Mouse (Mus musculus) brain, adult 2 months (tissue): ENCODE measurements at regions not wholly inside any gene's neighbourhood (a gene's known extent, or its start where the extent isn't known, plus 50 kb on each side); places are given as distances from the start of the nearest gene placed in this dataset.
"Not testable (repeated sequence)": the region's sequence is repeated elsewhere in the genome, so short reads cannot be mapped to it uniquely, and the experiment has no call there.

Experiments
- DNase-seq: peaks from one replicate; pipeline ENCODE4 v3.0.0; 2011; ENCODE audit warnings: low read depth, low spot score

DNA sequence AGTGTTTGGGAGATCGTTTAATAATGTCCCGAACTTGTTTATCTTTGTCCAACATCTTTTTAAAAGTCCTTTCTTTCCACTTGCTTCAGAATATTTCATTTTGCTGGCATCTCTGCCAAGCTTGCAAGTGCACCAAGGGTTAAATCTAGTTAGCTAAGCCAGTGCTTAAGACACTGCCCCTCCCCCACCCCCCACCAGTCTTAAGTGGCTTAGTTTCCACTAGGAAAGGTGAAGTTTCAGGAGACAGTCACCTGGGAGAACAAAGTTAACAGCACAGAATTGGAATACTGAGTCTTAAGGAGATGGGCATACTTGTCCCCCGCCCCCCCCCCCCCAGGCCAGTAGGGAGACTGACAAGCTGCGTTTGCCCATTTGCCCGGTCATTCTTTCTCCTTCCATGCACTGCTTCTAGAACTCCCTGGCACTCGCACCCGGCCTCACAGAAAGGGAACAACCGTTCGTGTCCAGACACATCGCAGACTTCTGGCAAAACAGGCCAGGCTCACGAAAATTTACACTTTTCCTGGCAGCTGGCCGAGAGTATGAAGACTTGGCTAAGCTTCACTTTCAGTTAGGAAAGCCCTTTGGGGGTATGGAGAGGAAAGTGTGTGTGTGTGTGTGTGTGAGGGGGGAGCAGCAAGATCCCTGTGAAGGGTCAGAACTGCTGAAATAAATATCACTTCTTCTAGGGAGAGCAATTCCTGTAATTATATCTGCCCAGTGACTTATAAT is 219.2 kb downstream of the Bcl11a start:
- no peak for DNase-seq

DNA sequence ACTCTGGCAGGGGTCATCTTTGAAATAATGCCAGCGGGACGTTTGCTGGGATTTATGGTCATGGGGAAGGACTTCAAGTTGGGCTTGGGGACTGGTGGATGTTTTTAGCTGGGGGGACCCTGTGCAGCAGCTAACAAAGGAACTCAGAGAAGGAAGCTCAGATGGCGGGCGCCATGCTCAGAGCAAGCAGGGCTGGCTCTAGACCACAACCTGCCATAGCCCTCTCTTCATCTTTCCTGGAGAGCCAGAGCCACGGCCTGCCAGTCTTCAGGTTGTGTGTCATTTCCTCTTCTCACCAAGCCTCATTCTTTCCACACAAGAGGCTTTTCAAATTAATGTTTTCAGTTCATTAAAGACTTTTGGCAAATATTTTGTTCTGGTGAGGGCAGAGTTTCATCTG is 219.9 kb downstream of the Bcl11a start:
- DNase-seq: no peak

DNA sequence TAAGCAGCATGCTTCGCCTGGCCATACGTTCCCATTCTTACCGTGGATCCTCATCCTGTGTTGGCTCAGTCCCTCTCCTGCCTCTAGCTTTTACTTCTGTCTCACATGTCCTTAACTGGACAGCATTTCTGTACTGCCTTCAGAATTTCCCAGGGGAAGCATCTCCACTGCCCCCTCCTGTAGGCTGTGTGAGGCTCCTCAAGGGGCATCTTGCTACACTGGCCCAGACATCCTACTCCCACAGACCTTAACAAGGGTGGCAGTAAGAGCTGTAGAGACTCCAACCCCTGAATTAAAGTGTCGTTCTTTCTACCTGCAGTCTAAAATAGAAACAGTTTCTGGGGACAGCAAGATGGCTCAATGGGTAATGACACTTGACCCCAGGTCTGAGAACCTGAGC is 222.5 kb downstream of the Bcl11a start:
- DNase-seq: no peak

DNA sequence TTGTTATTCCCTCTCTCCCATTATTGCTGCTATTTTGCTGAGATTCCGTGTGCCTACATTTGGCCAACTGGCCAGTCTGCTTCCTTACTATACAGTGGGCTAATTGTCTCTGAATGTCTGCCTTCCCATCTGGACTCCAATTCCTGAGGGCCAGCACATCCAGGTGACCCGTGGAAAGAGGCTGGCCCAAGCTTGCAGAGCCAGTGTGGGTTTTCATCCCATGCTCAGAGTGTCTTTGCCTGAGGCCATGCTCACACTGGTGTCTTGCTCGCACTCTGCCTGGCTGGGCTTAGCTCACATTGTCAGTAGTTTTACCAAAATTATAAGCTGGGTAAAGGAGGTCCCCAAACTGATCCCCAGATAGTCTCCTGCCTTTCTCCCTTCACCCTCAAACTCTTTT is 223.3 kb downstream of the Bcl11a start:
- DNase-seq: no peak

DNA sequence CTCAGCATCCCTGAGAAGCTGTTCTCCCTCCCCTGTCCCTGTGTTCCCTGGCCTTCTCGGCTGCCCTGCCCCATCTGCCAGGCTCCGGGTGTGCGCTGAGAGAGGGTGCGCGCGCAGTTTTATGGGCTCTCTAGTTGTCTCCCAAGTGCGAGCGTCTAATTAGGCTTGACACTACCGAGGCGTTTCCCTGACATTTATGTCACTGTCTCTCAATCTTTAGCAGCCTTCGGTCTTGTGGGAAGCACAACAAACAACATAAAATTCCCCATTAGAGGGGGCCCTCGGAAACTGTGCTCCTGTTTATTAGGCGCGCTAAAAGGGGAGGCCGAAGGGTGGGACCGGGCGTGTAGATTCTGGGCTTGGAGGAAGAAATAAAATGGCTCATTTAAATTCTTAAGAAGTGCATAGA is 227.3 kb downstream of the Bcl11a start:
- DNase-seq: no peak

DNA sequence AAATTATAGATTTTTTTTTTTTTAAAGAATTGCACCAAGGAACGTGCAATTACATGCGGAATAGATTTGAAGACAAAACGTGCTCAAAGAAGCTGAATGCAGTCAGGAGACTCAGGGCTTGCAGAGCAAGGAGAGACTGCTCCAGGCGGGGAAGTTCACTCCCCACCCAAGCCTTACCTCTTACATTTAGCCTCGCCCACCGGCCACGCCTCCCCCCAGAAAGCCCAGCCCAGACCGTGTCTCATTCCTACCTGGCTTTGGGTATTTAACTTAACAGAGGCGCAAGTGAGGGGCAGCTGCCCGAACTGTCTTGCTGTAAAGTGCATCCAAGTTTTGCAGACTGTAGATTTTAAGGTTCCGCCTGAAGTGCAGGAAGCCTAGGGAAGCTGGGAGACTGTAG is 227.8 kb downstream of the Bcl11a start:
- DNase-seq: no peak

DNA sequence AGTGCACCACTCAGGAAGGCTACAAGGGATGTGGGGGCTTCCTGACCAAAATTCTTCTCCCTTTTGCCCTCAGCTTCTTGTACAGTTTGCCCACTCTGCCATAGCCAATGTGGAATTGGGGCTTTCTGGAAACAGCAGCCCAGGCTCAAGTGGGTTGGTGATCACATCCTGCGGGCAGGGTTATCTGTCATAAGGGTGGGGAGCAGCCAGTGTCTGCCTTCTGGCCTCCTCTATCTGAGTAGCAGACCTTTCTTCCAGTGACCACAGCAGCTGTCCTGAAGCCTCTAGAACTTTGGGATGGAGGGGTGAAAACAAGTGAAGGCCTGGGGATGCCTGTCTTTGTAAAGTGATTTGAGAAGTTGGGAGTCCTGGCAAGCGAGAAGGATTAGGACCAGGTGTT is 228.2 kb downstream of the Bcl11a start:
- DNase-seq: no peak

DNA sequence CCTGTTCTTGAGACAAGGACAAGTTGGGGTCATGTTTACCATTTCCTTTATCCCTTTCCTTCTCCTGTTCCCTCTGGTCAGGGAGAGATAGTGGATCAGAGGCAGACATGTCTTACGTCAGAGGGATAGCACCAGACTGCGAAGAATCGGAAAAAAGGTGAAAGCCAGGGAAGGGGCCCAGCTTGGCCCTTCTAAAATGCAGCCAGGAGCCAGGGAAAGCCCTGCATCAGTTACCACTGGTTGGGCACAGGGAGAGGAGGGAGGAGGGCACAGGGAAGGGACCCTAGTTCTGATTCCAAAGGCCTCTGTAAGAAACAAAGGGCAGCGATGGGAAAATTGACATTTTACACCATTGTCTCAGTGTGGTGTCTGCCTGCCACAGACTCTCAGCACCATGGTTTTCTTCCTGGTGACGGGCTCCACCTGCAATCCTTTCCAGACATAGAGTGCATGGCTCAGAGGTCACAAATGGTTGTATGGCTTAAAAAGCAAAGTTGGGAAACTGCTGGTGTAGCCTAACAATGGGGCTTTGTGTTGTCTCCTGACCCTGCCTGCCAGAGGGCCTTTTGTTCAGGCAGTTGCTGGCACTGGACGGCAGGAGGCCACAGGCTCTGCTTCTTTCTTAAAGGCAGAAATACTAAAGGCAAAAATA is 229.9 kb downstream of the Bcl11a start:
- peak; percentile 51 for DNase-seq

DNA sequence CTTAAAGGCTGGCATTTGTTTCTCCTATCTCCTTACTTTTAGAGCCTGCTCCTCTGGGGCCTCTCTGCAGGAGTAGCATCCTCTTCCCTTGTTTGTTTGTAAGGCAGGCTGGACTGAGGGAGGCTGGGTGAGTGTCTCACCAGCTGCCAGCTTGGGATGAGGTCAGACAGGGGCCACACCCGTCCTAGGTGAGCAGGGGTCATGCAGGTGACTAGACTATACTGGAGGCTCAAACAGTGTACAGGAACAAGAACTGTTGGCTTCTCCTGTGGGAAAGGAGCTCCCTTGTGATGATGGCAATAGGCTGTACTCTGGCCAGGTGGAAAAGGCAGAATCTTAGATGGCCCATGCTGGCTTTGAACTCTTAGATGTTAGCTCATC is 230.4 kb downstream of the Bcl11a start:
- DNase-seq: no peak

DNA sequence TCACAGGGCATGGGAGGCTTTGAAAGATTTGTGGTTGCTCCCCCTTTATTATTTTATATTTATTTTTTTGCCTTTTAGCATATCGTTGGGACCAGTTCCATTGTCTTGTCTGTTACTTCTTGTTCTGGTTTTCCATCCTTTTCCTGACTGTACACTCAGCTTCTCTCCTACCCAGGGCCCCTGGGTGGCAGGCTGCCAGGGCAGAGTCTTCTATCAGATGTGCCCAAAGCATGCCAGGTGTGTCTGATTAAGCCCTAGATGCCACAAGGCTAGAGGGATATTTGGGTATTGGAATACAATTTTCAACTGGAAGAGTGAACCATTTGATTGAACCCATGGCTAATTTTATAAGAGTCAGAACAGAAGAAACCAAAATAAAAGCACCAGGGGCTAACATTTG is 236.2 kb downstream of the Bcl11a start:
- DNase-seq: no peak

DNA sequence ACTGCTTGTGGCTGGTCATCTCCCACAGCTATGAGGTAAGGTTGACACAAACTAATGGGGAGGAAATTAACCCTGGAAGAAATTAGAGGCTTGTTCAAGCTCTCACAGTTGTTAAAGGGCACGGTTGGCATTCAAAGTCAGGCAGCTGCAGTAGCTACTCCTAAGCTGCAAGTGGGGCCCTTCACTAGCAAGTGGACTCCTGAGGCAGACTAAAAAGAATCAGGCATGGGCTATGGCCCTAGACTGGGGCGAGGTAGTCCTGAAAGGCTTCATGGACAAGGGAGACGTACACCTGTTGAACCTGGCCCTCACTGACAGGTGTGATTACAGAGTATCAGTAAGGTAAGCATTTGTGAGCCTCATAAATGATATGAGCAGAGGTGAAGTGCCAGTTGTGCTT is 237.7 kb downstream of the Bcl11a start:
- DNase-seq: no peak

DNA sequence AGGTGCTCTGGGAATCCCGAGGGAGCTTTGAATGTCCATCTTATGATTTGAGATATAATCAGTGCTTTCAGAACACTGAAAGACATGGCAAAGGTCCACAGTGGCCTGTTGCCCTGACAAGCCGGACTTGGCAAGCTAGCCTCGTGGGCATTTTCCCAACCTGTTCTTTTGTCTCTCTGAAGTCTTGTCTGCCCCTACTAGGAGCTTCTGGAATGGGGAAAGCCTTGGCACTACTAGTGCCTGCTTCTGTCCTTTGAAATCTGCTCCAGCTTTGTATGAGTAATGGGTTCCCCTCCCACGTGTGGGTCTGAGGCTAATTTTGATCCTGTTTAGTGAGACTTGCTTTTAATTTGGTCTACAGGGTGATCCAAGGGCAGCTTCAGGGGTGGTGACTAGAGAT is 238.3 kb downstream of the Bcl11a start:
- peak; percentile 69 for DNase-seq

DNA sequence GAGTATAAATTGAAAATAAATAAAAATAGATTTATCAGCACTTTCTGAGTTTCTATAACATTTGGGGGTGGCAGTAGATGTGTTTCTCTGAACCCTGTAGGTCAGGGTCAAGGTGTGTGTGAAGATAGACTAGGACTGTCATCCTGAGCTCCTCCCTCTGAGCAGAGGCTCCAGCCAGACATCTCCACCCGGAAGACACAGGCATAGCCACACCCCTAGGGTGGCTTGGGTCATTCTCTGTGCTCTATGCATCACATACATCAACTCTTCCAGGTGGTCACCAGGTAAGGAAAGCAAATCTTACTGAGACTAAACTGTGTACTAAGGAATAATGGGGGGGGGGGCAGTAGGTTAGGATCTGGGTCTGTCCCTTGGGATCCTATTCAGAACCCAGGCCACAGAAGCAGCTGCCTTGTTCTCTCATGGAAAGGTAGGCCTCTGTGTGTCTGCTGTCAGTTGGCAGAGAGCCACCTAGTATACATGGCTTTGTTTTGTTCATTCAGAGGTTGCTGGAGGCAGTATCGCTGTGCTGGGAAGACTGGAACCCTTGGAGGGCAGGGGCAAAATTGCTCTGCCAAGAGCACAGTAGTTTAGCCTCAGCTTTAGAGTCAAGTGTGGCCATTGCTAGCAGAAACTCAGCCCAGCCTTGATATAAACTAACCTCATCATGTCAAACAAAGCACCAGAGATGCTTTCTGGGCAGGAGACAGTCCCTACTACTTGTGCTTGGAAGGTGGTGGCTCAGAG is 240.3 kb downstream of the Bcl11a start:
- no peak for DNase-seq

DNA sequence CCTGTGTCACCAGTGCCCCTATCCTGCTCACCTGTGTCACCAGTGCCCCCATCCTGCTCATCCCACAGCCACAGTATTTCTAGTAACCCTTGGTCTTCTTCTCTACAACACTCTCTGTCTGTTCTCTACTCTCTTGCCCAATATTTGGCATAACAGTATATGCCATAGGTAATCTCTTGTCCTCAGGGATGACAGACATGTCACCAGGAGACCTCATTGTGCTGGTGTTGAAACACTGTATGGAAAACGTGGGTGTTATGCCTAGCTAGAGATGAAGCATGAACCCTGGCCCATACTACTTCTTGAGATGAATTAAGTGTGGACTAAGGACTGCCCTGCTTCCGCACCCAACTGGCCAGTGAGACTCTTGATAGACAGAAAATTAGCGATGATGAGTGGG is 241.4 kb downstream of the Bcl11a start:
- DNase-seq: no peak

DNA sequence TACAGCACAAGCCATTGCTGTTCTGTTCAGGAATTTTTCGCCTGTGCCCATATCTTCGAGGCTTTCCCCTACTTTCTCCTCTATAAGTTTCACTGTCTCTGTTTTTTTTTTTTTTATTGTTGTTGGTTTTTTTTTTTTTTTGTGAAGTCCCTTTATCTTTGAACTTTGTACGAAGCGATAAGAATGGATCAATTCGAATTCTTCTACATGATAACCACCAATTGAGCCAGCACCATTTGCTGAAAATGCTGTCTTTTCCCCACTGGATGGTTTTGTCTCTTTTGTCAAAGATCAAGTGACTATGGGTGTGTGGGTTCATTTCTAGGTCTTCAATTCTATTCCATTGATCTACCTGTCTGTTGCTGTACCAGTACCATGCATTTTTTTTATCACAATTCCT is 244.6 kb downstream of the Bcl11a start:
- not testable (repeated sequence) for DNase-seq

DNA sequence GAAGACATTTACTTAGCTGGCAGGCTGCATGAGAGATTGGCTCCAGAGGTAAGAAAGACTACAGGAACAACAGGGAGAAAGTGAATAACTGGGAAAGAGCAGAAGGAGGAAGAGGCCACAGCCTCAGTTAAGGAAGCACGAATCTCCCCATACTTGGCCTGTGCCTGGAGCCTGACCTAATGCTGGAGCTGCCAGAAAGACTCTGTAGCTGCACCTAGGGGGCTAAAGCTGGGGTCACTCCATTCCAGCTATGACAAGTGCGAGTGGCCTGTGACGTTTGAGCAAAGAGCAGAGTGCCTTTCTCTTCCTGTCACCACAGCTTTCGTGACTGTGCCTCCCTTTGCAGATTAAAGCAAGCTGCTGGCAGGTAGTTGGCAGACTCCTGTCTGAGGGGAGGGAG is 250.6 kb downstream of the Bcl11a start:
- no peak for DNase-seq

DNA sequence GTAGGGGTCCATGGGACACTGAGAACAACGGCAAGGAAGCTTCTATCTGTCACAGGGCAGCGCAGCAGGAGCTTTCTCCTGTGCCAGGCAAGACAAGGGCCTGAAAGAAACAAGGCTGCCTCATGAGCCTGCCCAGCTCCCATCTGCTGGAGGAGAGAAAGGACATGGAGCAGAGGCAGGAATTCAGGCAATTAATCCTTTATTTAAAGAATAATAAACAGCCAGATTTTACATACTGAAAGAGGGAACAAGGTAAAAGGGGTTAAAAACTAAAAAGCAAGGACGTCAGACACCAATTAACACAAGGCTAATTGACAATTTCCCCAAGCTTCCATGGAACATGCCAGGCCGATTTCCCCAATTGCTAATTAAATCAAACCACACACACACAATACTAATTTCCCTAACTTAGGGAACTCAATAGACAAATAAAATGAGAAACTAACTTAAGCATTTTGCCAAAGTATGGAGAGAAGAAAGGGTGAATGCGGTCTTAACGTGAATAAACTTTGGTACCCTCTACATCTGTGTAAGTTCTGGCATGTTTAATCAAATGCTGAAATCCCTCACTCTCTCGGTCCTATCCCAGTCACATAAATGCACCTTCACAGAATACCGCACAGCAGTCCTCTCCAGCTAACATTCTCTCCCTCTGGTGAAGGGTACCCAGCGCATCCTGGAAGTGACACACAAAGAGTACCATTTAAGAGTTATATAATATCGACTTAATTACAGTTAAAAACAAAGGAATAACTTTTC is 252.7 kb downstream of the Bcl11a start:
- no peak for DNase-seq

DNA sequence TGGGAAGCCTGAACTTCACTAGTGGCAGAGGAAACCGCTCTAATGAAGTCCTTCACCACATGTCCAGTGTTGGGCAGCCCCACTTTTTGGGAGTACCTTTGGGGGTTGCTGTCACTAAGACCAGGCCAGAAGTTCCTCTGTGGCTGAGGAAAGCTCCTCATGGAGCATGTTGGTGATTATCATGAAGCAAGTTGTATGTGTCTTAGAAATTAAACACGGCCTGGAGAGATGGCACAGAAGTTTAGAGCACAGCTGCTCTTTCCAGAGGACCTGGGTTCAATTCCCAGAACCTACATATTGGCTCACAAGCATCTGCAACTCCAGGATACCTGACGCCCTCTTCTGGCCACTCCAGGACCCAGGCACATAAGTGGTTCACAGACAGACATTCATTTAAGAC is 254.4 kb downstream of the Bcl11a start:
- DNase-seq: no peak

DNA sequence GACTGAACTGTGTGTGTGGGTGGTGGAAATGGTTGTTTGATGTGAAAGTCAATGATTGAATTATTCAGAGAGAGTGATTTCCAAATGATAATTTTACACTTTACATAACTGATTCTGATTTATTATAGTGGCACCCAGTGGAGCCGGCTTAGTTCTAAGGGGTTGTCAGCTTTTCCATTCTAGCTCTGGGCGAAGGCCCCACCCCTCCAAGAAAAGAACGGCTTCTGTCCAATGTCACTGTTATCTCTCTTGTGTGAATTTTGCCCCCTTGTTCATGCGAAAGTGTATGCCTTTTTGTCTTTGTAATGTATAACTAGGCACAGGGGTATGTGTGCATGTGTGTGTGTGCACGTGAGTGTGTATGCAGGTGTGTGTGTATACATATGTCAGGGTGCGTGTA is 255.3 kb downstream of the Bcl11a start:
- no peak for DNase-seq

DNA sequence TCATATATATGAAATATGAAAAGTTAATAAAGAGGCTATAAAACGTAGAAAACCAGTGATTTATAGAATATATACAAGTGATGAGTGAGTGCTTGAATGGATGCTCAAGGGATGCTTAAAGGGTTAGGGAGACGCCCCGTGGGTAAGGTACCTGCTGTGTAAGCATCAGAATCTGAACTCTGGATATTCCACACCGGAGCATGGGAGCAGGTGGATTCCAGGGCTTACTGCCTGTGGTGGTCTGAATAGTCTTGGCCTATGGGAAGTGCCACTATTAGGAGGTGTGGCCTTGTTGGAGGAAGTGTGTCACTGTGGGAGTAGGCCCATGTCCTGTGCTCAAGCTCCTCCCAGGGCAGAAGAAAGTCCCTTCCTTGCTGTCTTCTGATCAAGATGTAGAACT is 257.4 kb downstream of the Bcl11a start:
- no peak for DNase-seq

DNA sequence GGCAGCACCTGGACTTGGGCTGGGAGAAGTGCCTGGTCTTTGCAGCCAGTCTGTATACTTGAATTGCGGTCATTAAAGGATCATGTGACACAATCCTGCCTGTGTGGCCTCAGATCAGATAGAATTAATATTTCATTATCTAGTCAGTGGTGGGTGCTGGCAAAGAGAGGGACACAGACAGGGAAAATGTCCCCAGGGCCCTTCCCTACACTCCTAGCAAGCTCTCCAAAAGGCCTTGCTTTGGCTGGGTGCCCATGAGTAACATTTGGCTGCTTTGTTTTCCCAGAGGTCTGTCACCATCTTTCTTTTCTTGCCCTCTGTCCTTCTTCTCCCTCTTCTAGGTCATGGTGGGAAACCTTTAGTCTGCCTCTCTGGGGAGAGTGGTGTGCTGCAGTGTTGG is 260.3 kb downstream of the Bcl11a start:
- DNase-seq: no peak

DNA sequence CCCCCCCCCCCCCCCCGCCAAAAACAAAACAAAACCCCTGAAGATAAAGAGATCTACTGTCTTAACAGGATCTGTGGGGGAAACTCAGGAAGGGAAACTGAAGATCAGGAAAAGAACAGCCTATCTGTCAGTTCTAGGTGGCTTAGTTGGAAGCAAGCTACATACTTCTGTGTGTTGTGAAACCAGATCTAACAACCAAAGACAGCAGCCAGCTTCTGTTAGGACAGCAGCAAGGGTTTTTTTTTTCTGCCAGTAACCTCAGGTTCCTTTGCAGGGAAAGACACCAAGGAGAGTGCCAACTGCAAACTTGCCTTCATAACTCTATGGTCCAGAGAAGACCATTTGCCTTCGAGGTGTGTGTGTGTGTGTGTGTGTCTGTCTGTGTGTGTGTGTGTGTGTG is 261.2 kb downstream of the Bcl11a start:
- DNase-seq: no peak
